Mouse (Mus musculus) cerebellum, adult 9-10 months (tissue): ENCODE measurements around the gene Mlst8.
A peak's percentile ranks its signal among the peaks of the same experiment; 100 is the strongest.

Source experiments
- DNase-seq: peaks from one replicate; pipeline ENCODE4 v3.0.0; 2022

Mlst8 gene

GRCm38 (mm10) chr17:24478663-24479380 lies at the start of gene Mlst8:
Gene Mlst8, minus strand, starts transcription at chr17:24479078.
- peak; percentile 98 for DNase-seq

- no peak for DNase-seq
These were observed 49.7 kb upstream of the Mlst8 start for GRCm38 (mm10) chr17:24528560-24528918.

DNA sequence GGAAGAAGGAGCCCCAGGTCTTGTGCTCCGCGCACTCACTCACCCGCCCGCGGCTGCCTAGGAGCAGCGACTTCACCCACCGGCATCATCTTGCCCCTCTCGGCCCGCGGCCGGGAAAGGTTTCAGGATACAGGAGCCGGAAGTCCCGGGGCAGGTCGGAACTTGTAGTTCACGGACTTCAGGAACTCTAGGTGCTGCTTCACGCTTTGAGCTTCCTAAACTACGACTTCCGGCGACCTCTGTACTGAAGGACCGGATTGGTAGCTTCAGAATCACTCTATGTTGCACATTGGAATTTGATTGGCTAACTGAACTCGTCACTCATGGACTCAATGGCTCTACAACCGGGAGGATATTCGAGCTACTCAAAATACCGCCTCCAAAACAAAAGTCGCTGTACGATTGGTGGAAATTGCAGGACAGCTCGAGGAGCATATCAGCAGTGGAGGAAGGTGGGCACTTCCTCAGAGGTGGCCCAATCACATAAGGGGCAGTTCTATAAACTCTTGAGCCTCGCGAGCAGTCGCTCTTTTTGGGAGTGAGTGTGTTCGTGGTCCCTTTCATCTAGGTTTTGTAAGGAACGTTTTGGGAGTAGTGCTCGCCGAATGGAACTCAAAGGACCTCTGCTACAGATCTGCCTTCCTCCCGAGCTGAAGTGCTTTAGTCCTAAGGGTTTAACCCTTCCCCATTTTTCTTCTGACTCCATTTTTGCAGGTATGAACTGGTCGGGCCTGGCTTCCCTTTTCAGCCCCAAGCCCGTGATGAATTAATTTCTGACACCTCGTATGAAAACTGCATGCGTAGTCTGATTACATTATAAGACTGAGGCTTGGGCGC lies 49.1 kb upstream of the Mlst8 start, which contains the start of gene Traf7:
Traf7 (minus strand) TSS at position 216 of the 837 bp plus-strand sequence.
- peak; percentile 99 for DNase-seq

DNA sequence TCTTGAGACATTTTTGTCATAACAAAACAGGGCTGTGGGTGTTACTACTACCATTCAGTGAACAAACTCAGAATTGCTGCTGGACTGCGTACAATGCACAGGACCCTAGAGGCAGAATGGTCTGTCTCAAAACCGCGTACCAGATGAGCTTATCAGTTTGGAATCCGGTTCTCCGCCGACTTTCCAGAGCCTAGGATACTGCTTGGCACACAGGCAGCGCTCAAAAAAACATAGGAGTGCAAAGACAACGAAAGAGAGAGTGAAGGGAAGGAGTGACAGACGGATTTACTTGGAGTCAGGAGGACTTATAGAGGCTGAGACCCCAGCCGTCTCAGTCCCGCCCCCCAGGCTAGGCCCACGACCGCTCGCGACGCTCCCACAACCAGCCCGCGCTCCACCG lies 48.4 kb upstream of the Mlst8 start:
- peak; percentile 64 for DNase-seq

DNA sequence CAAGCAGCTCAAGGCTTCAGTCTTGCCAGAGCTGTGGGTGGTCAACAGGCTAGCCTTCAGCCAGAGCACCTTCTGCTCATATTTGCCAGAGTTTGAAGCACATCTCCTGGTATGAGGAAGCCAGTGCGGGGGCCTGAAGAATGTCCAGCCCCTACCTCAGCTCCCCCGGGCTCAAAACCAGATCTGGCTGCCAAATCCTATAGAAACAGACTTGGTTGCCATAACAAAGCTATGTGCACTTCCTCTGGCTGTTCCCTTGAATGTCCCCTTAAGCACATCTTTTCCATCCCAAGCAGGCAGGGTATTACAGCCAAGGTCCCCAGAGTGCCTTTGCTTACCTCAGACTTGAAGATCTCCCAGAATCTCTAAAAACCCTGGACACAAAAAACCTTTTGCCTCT lies 45.9 kb upstream of the Mlst8 start:
- DNase-seq = no peak

- DNase-seq = no peak
These were observed 41.6 kb upstream of the Mlst8 start for GRCm38 (mm10) chr17:24520450-24520849.

DNA sequence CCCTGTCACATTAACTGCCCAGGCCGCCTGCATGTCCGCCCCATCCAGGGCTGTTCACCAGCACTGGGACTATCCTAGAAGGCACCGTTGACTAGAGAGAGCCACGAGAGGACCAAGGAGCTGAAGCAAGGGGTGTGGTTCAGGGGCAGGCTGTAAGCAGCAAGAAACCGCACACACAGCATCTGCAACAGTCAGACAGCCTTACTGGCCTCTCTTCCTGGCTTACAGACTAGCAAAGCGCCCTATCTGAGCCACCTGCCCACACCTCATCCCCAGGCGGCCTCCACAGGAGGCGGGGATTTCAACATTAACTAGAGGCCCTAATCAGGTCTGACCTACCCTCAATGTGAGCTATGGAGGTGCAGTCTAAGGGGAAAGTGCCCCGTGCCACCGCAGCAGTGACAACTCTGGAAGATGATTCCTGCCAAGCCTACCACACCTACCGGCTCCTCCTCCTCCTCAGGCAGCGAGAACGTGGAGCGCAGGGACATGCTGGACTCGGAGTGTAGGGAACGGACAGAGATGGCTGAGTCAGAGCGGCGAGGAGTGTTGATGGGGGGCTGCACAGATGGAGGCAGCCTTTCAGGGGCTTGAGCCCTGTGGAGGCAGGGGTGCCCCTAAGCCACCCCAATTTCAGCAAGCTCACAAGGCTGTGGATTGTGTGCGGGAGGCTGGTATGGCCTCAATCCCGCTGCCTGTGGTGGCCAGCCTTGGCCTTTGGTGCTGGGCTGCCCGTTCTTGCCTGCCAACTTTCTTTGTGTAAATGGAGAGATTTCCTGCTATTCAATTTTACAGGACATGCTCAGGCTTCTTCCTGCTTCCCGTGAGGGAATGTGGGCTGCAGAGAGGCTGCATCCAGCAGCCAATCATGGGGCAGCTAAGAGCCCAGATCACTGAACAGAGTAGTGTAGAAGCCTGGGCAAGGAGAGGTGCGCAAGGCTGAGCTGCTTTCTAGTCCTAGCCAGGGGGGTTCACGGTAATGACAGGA lies 35.7 kb upstream of the Mlst8 start:
- DNase-seq = no peak

GRCm38 (mm10) chr17:24513609-24514008 lies 34.7 kb upstream of the Mlst8 start:
- peak; percentile 75 for DNase-seq

GRCm38 (mm10) chr17:24507806-24508460 lies 29.1 kb upstream of the Mlst8 start:
- no peak for DNase-seq

DNA sequence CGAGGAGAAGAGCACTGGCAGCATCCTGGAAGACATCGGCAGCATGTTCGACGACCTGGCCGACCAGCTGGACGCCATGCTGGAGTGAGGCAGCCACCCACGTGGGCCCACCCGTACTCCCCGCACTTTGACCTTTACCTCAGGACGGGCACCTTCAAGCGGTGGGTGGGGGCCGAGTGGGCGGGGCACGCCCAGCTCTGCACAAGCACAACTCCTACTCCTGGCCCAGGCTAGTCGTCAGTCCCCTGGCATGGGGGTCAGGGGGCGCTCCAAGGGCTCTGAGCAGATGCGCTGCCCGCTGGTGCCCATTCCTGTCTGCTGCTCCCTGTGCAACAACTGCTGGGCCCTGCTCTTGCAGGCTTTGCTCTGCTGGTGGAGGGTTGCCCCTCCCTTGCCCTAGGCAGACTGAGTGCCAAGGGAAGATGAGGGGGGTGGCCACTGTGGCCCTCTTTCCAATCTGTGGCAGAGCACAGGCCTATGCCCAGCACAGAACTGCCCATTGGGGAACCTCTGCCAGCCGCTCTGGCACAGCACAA lies 28.3 kb upstream of the Mlst8 start:
- no peak for DNase-seq

DNA sequence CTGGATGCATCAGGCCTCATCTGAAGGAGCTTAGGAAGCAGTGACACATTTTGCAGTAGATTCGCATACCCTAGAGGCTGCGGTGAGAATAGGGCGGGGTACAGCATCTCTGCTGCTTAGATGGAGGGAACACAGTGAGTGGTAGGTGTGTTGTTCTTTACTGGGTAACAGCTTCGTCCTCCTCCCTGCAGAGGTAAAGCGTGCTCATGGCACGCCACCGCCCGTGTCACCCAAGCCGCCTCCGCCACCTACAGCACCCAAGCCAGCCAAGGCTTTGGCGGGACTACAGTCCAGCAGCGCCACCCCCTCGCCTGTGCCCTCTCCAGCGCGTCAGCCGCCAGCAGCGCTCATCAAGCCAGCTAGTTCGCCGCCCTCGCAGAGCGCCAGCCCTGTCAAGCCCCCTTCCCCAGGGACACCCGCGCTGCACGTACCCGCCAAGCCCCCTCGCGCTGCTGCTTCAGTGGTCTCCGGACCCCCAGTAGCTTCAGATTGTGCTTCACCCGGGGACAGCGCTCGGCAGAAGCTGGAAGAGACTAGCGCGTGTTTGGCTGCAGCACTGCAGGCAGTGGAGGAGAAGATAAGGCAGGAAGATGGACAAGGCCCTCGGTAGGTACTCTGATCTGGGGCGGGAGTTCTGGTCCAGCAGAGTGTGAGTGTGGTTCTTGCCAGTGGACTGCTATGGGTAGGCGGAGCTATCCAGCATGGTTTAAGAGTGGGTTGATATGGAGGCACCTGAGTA lies 27.6 kb upstream of the Mlst8 start:
- DNase-seq = no peak

GRCm38 (mm10) chr17:24505286-24505955 lies 26.5 kb upstream of the Mlst8 start:
- no peak for DNase-seq

DNA sequence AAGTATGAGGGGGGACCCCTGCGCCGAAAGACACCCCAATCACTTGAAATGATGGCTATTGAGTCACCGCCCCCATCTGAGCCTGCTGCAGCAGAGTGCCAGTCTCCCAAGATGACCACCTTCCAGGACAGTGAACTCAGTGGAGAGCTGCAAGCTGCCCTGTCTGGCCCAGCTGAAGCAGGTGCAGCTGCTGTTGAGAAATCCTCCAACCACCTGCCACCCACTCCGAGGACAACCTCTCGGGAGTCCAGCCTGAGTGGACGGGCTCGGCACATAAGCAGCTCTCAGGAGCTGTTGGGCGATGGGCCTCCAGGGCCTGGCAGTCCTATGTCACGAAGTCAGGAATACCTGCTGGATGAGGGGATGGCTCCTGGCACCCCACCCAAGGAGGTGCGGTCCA lies 25.2 kb upstream of the Mlst8 start:
- DNase-seq = no peak

- no peak for DNase-seq
These were observed 23.3 kb upstream of the Mlst8 start for GRCm38 (mm10) chr17:24502208-24502607.

DNA sequence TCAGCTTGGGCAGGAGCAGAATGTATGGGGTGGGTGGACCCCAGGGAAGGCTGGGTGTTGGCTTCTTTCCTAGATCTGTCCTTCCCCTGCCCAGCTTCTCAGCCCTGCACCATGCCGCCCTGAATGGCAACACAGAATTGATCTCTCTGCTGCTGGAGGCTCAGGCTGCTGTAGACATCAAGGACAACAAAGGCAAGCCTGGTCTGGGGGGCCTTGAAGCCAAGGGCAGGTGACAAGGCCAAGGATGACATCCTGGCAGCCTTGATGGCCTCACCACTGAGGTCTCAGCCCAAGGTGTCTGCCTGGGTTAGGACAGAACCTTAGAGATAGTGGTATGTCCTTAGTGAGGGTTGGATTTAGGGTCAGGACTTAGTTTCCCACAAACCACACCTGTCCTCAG lies 17.1 kb upstream of the Mlst8 start:
- DNase-seq = no peak

GRCm38 (mm10) chr17:24495443-24495842 lies 16.6 kb upstream of the Mlst8 start:
- no peak for DNase-seq

DNA sequence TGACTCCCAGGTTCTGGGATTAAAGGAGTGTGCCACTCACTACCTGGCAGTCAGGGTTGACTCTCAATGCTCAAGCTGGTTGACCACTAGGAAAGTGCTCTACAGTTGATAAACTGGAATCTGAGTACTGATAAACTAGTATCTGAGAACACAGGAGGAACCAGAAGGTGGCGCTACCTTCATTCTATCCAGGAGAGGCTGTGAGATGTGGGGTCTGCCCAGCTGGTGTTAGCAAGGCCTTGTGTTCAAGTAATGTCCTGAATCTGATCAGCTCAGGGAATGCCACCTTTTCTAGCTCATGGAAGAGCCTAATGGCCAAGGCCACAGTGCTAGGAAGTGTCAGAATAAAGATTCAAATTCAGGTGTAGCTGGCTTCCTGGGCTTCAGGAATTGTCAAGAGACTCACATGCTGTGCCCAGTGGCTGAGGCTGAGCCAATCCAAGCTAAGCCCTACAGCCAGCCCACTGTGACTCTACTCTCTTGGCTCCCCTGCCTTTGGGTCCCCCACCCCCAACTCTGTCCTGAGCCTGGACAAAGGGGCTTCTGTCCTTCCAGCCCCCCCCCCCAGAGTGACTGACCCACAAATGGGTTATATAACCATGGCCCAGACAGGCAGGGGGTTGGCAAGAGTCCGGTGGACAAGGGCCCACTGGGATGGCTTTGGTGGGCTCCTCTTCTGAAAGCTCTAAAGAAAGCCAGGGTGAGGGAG lies 15.9 kb upstream of the Mlst8 start:
- DNase-seq = no peak

GRCm38 (mm10) chr17:24490399-24490798 lies 11.5 kb upstream of the Mlst8 start:
- DNase-seq = no peak

DNA sequence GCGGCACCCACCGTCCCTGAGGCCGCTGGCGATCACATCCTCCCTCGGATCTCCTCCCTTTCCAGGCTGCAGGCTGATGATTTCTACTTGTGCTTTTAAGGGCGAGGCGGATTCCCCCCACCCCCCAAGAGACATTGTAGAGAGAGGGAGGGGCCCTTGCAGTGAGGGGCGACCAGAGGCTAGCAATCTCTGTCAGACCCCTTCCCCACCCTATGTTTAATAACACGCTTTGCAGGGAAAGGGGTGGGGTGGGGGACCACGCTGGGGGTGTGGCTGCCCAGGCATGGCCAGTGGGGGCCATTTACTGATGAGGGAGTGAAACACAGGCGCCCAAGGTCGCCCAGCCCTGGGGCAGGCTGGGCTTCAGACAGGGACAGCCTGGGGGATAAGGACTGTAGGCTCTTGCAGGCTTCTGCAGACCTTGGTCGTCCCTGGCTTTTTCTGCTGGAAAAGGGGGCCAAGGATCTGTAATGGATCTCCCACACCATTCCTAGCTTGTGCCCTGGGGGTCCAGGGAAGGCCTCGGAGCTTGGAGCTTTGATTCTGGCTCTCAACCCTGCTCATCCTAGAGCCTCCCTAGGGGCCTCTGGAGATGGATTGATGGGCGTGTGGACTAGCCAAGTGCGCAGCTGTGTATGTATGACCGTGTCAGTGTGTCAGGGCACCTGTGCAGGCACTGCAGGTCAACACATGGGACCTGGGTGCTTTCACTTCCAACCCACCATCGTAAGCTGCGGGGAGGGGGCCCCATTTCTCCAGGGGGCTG lies 10.6 kb upstream of the Mlst8 start:
- no peak for DNase-seq
